Mouse (Mus musculus) megakaryocyte-erythroid progenitor cell, adult 5 weeks (primary cell): Measurements from ENCODE around the gene Pkdrej. TPM values are rescaled to one million over a fixed set of nuclear protein-coding genes. Genes with fewer than 3 reads are reported as not detected.

Experiments
- polyA plus RNA-seq: library from polyadenylated mRNA; stranded (reverse); fragments of >175 nt; gene quantifications from 2 replicates; pipeline ENCODE4 v1.2.3, GENCODE M21; 2012

Gene Pkdrej
- polyA plus RNA-seq: not detected in 2 replicates

GRCm38 (mm10) chr15:85821203-85822010 lies at the start of gene Pkdrej:
Pkdrej (minus strand) TSS chr15:85821734.

GRCm38 (mm10) chr15:85859490-85860031 lies 38.0 kb upstream of the Pkdrej start, which contains the start of gene Gtse1:
Gtse1 (plus strand) TSS chr15:85859745.

GRCm38 (mm10) chr15:85831954-85832590 lies 10.5 kb upstream of the Pkdrej start, which contains the start of gene Ttc38:
Ttc38 (plus strand) TSS chr15:85832306.

GRCm38 (mm10) chr15:85811535-85812277 lies 9.8 kb downstream of the Pkdrej start, which contains the start of gene Cdpf1:
Cdpf1 (minus strand) TSS chr15:85811697.

Other genes starting within 250 kb of the Pkdrej start
- gene Wnt7b, start 239.3 kb downstream of the Pkdrej start, polyA plus RNA-seq: not detected in 2 replicates
- 0.02 TPM in 1 of 2 replicates, not detected in the other for gene Ppara, start 86.8 kb downstream of the Pkdrej start, polyA plus RNA-seq
- 23.1 and 23.9 TPM in 2 replicates for gene Cdpf1, start 10.0 kb downstream of the Pkdrej start, polyA plus RNA-seq
- 3.9 TPM in 2 replicates for gene Ttc38, start 10.6 kb upstream of the Pkdrej start, polyA plus RNA-seq
- 30.5 and 40.9 TPM in 2 replicates for gene Gtse1, start 38.0 kb upstream of the Pkdrej start, polyA plus RNA-seq
- gene Trmu, start 57.6 kb upstream of the Pkdrej start, polyA plus RNA-seq: 38.4 and 42.1 TPM in 2 replicates
- 32.7 and 38.0 TPM in 2 replicates for gene Celsr1, start 212.0 kb upstream of the Pkdrej start, polyA plus RNA-seq
- 26.7 and 33.8 TPM in 2 replicates for gene Gramd4, start 236.0 kb upstream of the Pkdrej start, polyA plus RNA-seq